Mouse (Mus musculus) mouse embryonic stem cell (cell line): ENCODE results near the gene Apof.

Source experiments
- in situ Hi-C, 2 experiments: fragments of 300-500 bp; cut with MboI; formaldehyde crosslinking; loops; 1 replicate in 1 of 2; 3 replicates in 1 of 2; pipeline ENCODE4 v1.14.3; 2019 to 2020; ENCODE audit warnings: low sequenced_read_pairs in 2 of 2, low pct_unique_long_range_greater_than_20kb in 1 of 2, mixed read lengths in 1 of 2; ENCODE audit not compliant: unreplicated experiment in 1 of 2

The Apof gene

DNA sequence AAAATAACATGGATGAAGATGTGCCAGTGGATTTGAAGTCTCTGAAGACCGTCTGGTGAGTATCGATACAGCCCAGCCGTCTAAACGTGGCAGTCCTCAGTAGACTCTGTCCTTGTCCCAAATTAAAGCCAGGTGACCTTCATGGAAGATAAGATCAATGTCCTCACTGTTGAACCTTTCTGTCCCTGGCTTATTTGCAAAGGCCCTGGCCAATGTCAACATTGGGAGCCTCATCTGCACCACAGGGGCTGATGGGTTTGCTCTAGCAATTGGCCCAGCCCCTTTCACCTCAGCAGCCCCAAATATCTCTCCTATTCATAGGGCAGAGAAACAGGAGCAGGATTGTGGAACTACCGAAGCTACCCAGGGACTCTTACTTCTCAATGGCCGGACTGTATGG is at the start of gene Apof:
Gene Apof (plus strand): TSS at position 301 of the 400 bp plus-strand sequence.
- in situ Hi-C loops: no loop called here

DNA sequence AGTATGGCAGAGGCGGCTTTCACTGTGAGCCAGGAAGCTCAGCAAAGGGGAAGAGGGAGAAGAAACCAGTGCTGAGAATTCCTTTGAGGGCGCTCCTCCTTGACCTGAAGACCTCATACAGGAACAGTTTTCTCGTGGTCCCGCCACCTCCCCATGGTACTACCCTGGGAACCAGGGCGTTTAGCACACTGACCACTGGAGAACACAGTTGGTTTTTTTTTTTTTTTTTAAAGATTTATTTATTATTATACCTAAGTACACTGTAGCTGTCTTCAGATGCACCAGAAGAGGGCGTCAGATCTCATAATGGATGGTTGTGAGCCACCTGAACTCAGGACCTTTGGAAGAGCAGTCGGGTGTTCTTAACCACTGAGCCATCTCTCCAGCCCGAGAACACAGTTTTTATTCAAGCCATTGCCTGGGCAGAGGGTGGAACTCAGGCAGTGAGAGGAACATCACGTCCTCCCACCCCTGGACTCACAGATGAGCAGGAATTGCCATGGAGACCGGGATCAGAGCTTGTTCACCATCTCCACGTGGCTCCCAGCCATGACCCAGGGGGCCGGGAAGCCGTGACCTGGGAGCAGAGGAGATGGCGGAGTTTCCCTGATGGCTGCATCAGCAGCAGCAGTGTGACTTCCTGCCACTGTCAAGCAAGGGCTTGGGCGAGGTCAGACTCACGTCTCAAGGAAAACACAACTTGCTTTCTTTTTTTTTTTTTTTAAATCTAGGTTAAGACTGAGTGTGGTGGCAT is 46.8 kb upstream of the Apof start:
- in situ Hi-C loops: no loop called here

- in situ Hi-C loops: no loop called here
These were observed 43.4 kb upstream of the Apof start for GRCm38 (mm10) chr10:128225064-128225463.

DNA sequence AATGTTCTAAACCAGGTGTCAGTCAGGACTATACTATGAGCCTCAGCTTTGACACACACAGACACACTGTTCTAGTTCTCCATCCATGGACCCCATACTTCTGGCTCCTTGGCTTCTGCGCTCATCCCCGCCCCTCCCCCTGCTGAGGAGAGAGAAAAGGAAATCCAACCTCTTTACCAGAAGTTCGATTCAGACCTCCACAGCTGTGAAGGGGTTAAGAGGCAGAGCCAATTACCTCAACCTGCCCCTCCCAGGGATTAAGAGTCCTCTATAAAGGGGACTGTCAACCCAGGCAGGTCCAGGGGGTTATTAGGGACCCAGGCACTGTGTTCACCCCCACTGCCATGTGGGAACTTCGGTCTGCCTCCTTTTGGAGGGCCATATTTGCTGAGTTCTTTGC is 42.9 kb upstream of the Apof start, which contains the start of gene Mip:
Gene Mip (plus strand): TSS at position 301 of the 400 bp plus-strand sequence.
- in situ Hi-C loops: no loop called here

- in situ Hi-C loops: no loop called here
These were observed 40.9 kb upstream of the Apof start for GRCm38 (mm10) chr10:128227592-128227991.

- in situ Hi-C loops: no loop called here
These were observed 40.5 kb upstream of the Apof start for GRCm38 (mm10) chr10:128228009-128228408.

- in situ Hi-C loops: no loop called here
These were observed 37.9 kb upstream of the Apof start for GRCm38 (mm10) chr10:128230582-128230981.

DNA sequence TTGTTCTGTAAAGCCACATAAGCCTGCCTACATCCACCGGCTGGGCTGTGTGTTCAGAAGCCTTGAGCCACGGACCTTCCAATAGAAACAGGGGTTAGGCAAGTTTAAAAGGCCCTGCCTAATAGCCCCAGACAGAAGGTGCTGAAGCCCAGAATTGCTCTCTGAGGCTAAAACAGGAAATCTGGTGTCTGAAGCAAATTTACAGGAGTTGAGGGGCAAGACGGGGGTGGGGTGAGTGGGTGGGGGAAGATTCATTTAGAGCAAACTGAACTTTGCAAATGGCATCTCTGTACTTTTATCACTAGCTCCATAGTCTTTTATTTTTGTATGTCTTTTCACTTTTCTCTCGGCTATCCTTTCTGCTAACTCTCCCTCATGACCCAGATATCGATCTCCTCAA is 37.3 kb upstream of the Apof start:
- in situ Hi-C loops: no loop called here

- in situ Hi-C loops: no loop called here
These were observed 36.6 kb upstream of the Apof start, which contains the start of gene Timeless for GRCm38 (mm10) chr10:128231697-128232419. TSS of gene Timeless (plus strand) at chr10:128232065.

- in situ Hi-C loops: no loop called here
These were observed 36.0 kb upstream of the Apof start for GRCm38 (mm10) chr10:128232420-128232985.

- in situ Hi-C loops: no loop called here
These were observed 32.1 kb upstream of the Apof start for GRCm38 (mm10) chr10:128236321-128236720.

DNA sequence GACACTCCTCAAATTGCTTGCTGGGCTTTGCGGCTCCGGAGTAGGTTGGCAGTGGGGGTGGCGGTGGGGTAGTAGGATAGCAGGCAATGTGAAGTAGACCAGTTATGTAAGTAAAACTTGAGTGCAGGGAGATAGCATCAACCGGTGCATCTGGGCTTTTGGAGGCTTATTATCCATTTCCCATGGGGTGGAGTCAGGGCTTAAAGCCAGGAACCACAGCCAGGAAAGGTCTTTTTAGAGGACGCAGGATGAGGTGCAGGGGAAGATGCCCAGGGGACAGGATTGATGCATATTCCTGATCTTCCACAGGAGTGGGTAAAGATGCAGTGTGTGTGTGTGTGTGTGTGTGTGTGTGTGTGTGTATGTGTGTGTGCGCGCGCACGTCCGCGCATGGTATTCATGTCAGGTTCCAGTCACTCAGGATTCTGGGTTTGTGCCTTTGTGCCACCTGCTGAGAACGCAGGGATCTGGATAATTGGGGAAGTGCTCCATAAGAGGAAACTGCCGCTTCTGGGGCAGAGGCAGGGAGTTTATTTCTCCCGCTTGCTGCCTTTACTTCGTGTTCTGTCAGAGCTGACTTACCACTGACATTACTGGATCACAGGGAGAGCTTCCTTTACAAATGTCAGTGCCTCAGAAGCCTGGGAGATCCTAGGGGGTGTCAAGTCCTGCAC is 30.5 kb upstream of the Apof start:
- in situ Hi-C loops: no loop called here

GRCm38 (mm10) chr10:128239140-128239539 is 29.3 kb upstream of the Apof start:
- in situ Hi-C loops: no loop called here

- in situ Hi-C loops: no loop called here
These were observed 28.3 kb upstream of the Apof start for GRCm38 (mm10) chr10:128240131-128240530.

DNA sequence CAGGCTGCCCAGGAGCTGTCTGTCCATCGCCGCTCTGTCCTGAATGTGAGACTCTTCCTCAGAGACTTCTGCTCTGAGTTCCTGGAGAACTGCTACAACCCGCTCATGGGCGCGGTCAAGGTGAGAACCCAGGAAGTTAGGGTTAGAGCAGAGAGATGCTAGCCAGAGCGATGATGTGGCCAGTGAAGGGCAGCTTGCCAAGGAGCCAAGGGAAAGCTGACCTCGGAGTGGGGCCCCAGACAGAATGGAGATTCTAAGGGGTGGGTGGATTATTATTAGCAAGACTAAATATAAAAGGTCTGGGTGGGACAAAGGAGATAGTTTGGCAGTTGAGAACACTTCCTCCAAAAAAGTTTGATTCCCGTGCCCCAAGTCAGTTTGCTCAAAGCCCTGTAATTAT is 25.2 kb upstream of the Apof start:
- in situ Hi-C loops: no loop called here

DNA sequence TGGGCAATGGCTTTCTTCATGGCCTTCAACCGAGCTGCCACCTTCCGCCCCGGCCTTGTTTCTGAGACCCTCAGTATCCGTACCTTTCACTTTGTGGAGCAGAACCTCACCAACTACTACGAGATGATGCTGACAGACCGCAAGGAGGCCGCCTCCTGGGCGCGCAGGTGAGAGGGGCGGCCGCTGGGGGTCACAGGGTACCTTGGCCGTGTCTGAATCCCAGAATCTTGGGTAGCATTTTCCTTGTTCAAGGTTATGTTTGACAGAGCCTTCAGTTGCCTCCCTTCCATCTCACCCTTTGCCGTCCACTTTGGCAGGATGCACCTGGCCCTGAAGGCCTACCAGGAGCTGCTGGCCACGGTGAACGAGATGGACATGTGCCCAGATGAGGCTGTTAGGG is 24.4 kb upstream of the Apof start:
- in situ Hi-C loops: no loop called here

DNA sequence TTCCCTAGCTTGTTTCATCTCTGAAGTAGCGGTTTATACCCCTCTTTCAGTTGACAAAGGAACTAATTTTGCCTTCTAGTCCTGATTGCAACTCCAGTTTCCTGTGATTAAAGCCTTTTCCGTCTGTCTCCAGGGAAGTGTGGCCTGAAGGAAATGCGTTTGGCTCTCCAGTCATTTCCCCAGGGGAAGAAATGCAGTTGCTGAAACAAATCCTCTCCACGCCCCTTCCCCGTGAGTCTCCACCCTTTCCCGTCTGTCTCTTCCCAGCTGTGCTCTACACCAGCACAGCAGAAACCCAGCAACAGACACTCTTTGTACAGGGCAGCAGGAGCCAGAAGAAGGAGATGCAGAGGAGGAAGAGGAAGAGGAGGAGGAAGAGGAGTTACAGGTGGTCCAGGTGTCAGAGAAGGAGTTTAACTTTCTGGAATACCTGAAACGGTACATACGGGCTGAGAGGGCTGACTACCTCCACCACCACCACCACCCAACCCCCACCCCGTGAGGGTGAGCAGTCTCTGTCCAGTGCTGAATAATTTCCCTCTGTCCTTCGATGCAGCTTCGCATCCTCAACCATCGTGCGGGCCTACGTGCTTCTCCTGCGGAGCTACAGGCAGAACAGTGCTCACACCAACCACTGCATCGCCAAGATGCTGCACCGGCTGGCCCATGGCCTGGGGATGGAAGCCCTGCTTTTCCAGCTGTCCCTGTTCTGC is 21.3 kb upstream of the Apof start:
- in situ Hi-C loops: no loop called here

- in situ Hi-C loops: no loop called here
These were observed 17.9 kb upstream of the Apof start for GRCm38 (mm10) chr10:128250565-128250964.
